ENCODE assay signal across 12 mouse cellular contexts in genomic region chr19:32960196-32960947, GRCm38 (mm10).
DNase-seq lines count a peak whose midpoint lies in the region; ATAC-seq and TF ChIP-seq lines count a peak whose summit lies in the region.
"Had no signal": no experiment of that assay in that cellular context is flagged by ENCODE, and none has a peak within 500 bp of the region (broad histone marks: within the 10 kb centered on the region; RNA-seq: fewer than 3 reads in every experiment).

No protein-coding gene starts in this region.

- peaks cover 11% of the 10 kb centered on the region for H3K4me1 ChIP-seq in lung, adult 2 months (ENCODE audit: control insufficient read depth, insufficient read depth, low read length)

- TF ChIP-seq POLR2A in lung, adult 2 months (IDR thresholded peaks at IDR 0.05; ENCODE audit: borderline replicate concordance, extremely low read depth, low read depth, low read length): no peak

- 68% methylated on average over 9 of the region's 9 CpGs for WGBS in lung, adult 2 months

- peak; percentile 36 for ATAC-seq in common myeloid progenitor, adult 5-6 weeks (replicated peaks; ENCODE audit: low read depth, poor library complexity, severe bottlenecking)
- peak; percentile 59 for ATAC-seq in megakaryocyte progenitor cell, adult 5-6 weeks (replicated peaks; ENCODE audit: poor library complexity)
- ATAC-seq: hindbrain, embryonic 16.5 days had no signal

- H3K4me3 ChIP-seq in lung, adult 2 months (replicated peaks; ENCODE audit: extremely low read depth, low read depth, low read length): no peak overlapping the region
- H3K4me3 ChIP-seq: embryonic facial prominence, embryonic 15.5 days; gastrocnemius, adult 2 months; limb, embryonic 10.5 days had no signal

- peak; percentile 29 for DNase-seq in lung, postnatal 36 days
- DNase-seq in lung, adult 2 months: no peak
- DNase-seq in thymus, postnatal 36 days: peak; percentile 53 to 64
- no peak for DNase-seq in embryo, embryonic 9.5 days (ENCODE audit: extremely low spot score)
- DNase-seq in cerebellum, adult 11-12 months: no peak
- DNase-seq: gastrocnemius, adult 2 months; right cerebral cortex, postnatal 25 days had no signal

- TF ChIP-seq CTCF in lung, adult 2 months (IDR thresholded peaks at IDR 0.05; ENCODE audit: insufficient read depth, low read length): no peak

Comparison
In these comparisons a context has a peak if more than half of its experiments do, and no peak if none do; other contexts are left out.
1. DNase-seq: peak in lung, postnatal 36 days (single experiment) and thymus, postnatal 36 days (2 of 2); none in lung, adult 2 months (single experiment), embryo, embryonic 9.5 days (single experiment) and cerebellum, adult 11-12 months (single experiment).